Mouse (Mus musculus) G1E (cell line): ENCODE measurements at regions not wholly inside any gene's neighbourhood (a gene's known extent, or its start where the extent isn't known, plus 50 kb on each side); places are given as distances from the start of the nearest gene placed in this dataset.

Experiments used
- ATAC-seq: 2 replicates; pipeline ENCODE4 v1.8.0; 2016; ENCODE audit warnings: mild to moderate bottlenecking; ENCODE audit not compliant: insufficient number of reproducible peaks, poor library complexity, low FRiP score, severe bottlenecking; ENCODE audit errors: extremely low read depth
- DNase-seq: peaks from one replicate; pipeline ENCODE4 v3.0.0; 2012; ENCODE audit warnings: low spot score
- H3K27me3 ChIP-seq: 2 replicates; pipeline ENCODE4 v1.6.1; 2012; ENCODE audit warnings: mild to moderate bottlenecking, low read length, inconsistent platforms; ENCODE audit not compliant: insufficient read depth
- H3K36me3 ChIP-seq: replicated peaks from 2 replicates; pipeline ENCODE3; 2012; ENCODE audit warnings: mild to moderate bottlenecking, inconsistent platforms
- H3K4me1 ChIP-seq: 2 replicates; pipeline ENCODE4 v1.6.1; 2012; ENCODE audit warnings: low read depth, low read length, inconsistent platforms, mixed read lengths; ENCODE audit not compliant: insufficient read depth
- H3K4me3 ChIP-seq: 2 replicates; pipeline ENCODE4 v1.5.1; 2012; ENCODE audit warnings: low read depth, mild to moderate bottlenecking, inconsistent platforms, low read length, moderate library complexity, mixed read lengths
- H3K9me3 ChIP-seq: replicated peaks from 2 replicates; pipeline ENCODE4 v1.6.1; 2012; ENCODE audit warnings: inconsistent platforms
- CTCF ChIP-seq: IDR thresholded peaks from 2 replicates; pipeline ENCODE4 v1.5.1; 2012; ENCODE audit warnings: low read depth, low read length, inconsistent platforms, mixed read lengths
- GATA1 ChIP-seq: IDR thresholded peaks from 2 replicates; pipeline ENCODE4 v1.6.1; 2012; ENCODE audit warnings: borderline replicate concordance, low read length, inconsistent platforms, mixed read lengths
- GATA2 ChIP-seq: IDR thresholded peaks from 2 replicates; pipeline ENCODE4 v1.6.1; 2012; ENCODE audit warnings: low read depth, low read length, inconsistent platforms, borderline replicate concordance
- POLR2AphosphoS5 ChIP-seq: IDR thresholded peaks from 2 replicates; pipeline ENCODE4 v1.6.1; 2012; ENCODE audit warnings: low read depth, low read length, inconsistent platforms; ENCODE audit not compliant: insufficient replicate concordance
- TAL1 ChIP-seq: conservative IDR thresholded peaks from 2 replicates; pipeline ENCODE4 v1.6.1; 2012; ENCODE audit warnings: low read depth, low read length, inconsistent platforms, mixed read lengths

- H3K9me3 ChIP-seq, result peaks cover 24% of the 10 kb centered on the region
- ATAC-seq (no peak), DNase-seq (no peak)
- no peak overlapping the region for H3K4me3 ChIP-seq
- no peaks in the 10 kb centered on the region for H3K36me3 ChIP-seq
- no peaks in the 10 kb centered on the region for H3K4me1 ChIP-seq
- H3K27me3 ChIP-seq, result no peaks in the 10 kb centered on the region
- no peak for TF ChIP-seq TAL1
- TF ChIP-seq GATA1, result no peak
- TF ChIP-seq GATA2, result no peak
- no peak for TF ChIP-seq POLR2AphosphoS5
- no peak for TF ChIP-seq CTCF
Observed at GRCm38 (mm10) chr14:99624380-99625327, 326.2 kb downstream of the Klf5 start.

- Histone ChIP-seq H3K27me3 (no peaks in the 10 kb centered on the region), H3K4me1 (no peaks in the 10 kb centered on the region), H3K36me3 (no peaks in the 10 kb centered on the region), H3K9me3 (peaks cover 26% of the 10 kb centered on the region), H3K4me3 (no peak overlapping the region)
- ATAC-seq (no peak), DNase-seq (no peak)
- TF ChIP-seq GATA2 (no peak), TAL1 (no peak), POLR2AphosphoS5 (no peak), CTCF (no peak), GATA1 (no peak)
Observed at GRCm38 (mm10) chr14:99627615-99628014, 329.1 kb downstream of the Klf5 start.

- DNase-seq, result no peak
- TF ChIP-seq TAL1, result no peak
- TF ChIP-seq CTCF, result no peak
- no peak for TF ChIP-seq POLR2AphosphoS5
- TF ChIP-seq GATA2, result no peak
- ATAC-seq, result no peak
- Histone ChIP-seq H3K9me3 (peaks cover 28% of the 10 kb centered on the region), H3K36me3 (no peaks in the 10 kb centered on the region), H3K27me3 (no peaks in the 10 kb centered on the region), H3K4me1 (no peaks in the 10 kb centered on the region), H3K4me3 (no peak overlapping the region)
Observed at GRCm38 (mm10) chr14:99631092-99631491, 332.6 kb downstream of the Klf5 start.

- Histone ChIP-seq H3K36me3 (no peaks in the 10 kb centered on the region), H3K9me3 (peaks cover 33% of the 10 kb centered on the region), H3K27me3 (no peaks in the 10 kb centered on the region), H3K4me3 (no peak overlapping the region), H3K4me1 (no peaks in the 10 kb centered on the region)
- DNase-seq (no peak), ATAC-seq (no peak)
- TF ChIP-seq GATA2 (no peak), TAL1 (no peak), POLR2AphosphoS5 (no peak), CTCF (no peak), GATA1 (no peak)
Observed at GRCm38 (mm10) chr14:99632444-99632843, 334.0 kb downstream of the Klf5 start.

- Histone ChIP-seq H3K36me3 (no peaks in the 10 kb centered on the region), H3K4me3 (no peak overlapping the region), H3K4me1 (no peaks in the 10 kb centered on the region), H3K27me3 (no peaks in the 10 kb centered on the region), H3K9me3 (peaks cover 49% of the 10 kb centered on the region)
- TF ChIP-seq POLR2AphosphoS5, result no peak
- no peak for TF ChIP-seq CTCF
- DNase-seq (no peak), ATAC-seq (no peak)
Observed at GRCm38 (mm10) chr14:99635556-99636150, 337.2 kb downstream of the Klf5 start.

GRCm38 (mm10) chr14:99641475-99642453 lies 343.3 kb downstream of the Klf5 start:
- Histone ChIP-seq H3K9me3 (peaks cover 37% of the 10 kb centered on the region), H3K4me1 (no peaks in the 10 kb centered on the region), H3K4me3 (no peak overlapping the region), H3K36me3 (no peaks in the 10 kb centered on the region), H3K27me3 (no peaks in the 10 kb centered on the region)
- TF ChIP-seq POLR2AphosphoS5 (no peak), TAL1 (no peak), GATA2 (no peak), GATA1 (no peak), CTCF (no peak)
- no peak for DNase-seq
- no peak for ATAC-seq
